Mouse (Mus musculus): Measurements from ENCODE around the gene Edem3.

Gene Edem3

GRCm38 (mm10) chr1:151864326-151864725 lies 109.2 kb downstream of the Edem3 start:
- no peak for DNase-seq (ENCODE audit: low read depth)
